Mouse (Mus musculus): Measurements from ENCODE around the gene Acbd3.

DNA sequence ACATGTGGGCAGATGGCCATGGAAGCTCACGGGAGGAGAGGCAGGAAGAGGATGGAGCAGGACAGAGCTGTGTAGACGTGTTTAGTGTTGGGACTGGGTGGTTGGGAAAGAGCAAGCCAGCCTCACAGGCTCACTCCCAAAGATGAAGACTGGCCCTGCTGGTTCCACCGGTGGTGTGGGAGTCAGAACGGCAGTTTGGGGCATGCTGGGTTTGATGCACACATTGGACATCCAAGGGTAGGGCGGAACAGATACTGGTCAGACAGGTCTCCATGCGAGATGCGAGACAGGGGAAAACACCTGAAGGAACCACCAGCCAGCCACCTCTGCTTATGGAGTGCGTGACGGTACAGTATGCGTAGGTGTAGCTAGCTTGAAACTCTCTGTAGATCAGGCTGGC is 53.1 kb downstream of the Acbd3 start:
- no peak for TF ChIP-seq CTCF (IDR thresholded peaks at IDR 0.05; ENCODE audit: control insufficient read depth, insufficient read depth, low read length)
- TF ChIP-seq POLR2A (IDR thresholded peaks at IDR 0.05; ENCODE audit: borderline replicate concordance, control insufficient read depth, low read depth, low read length) = no peak
